8 mouse cellular contexts compared by ENCODE assay signal in genomic region chr14:120278290-120279244, GRCm38 (mm10). TPM values are rescaled to one million over a fixed set of nuclear protein-coding genes. Genes with fewer than 3 reads are reported as not detected.
DNase-seq lines count a peak whose midpoint lies in the region; ATAC-seq and TF ChIP-seq lines count a peak whose summit lies in the region.

No protein-coding gene starts in this region.

- H3K79me2 ChIP-seq in CH12.LX (replicated peaks; ENCODE audit: control insufficient read depth, extremely low read depth, insufficient read depth, poor library complexity, severe bottlenecking) = peaks cover 59% of the 10 kb centered on the region

- no peaks in the 10 kb centered on the region for H3K9me3 ChIP-seq in CH12.LX (replicated peaks; ENCODE audit: low read length)
- H3K9me3 ChIP-seq in heart, embryonic 16.5 days (replicated peaks; ENCODE audit: control insufficient read depth, low read length) = no peaks in the 10 kb centered on the region
- H3K9me3 ChIP-seq in stomach, postnatal 0 days (ENCODE audit: control insufficient read depth, low read length) = no peaks in the 10 kb centered on the region

- TF ChIP-seq CTCF in CH12.LX (conservative IDR thresholded peaks at IDR 0.05 in 1 of 2, IDR thresholded peaks at IDR 0.05 in 1 of 2; ENCODE audit: low read depth in 2 of 2, low read length in 2 of 2) = peak in 1 of 2 experiments; percentile 40; a peak in 1 of 4 replicates
- no peak; the same call in 1 of the 2 replicates for TF ChIP-seq CTCF in stomach, postnatal 0 days (IDR thresholded peaks at IDR 0.05; ENCODE audit: low read depth)

- H3K27ac ChIP-seq in CH12.LX (ENCODE audit: insufficient read depth, low read depth) = peak overlapping the region; percentile 48
- H3K27ac ChIP-seq in heart, embryonic 16.5 days (ENCODE audit: low read length) = peak overlapping the region; percentile 98
- H3K27ac ChIP-seq in stomach, postnatal 0 days (replicated peaks) = peak overlapping the region; percentile 94

- TF ChIP-seq RAD21 in CH12.LX (IDR thresholded peaks at IDR 0.05; ENCODE audit: low read depth, low read length) = peak; percentile 19

- TF ChIP-seq EP300 in CH12.LX (IDR thresholded peaks at IDR 0.05; ENCODE audit: low read length) = no peak
- TF ChIP-seq EP300 in stomach, postnatal 0 days (optimal IDR thresholded peaks at IDR 0.05) = no peak

- no peaks in the 10 kb centered on the region for H3K27me3 ChIP-seq in CH12.LX (replicated peaks)
- no peaks in the 10 kb centered on the region for H3K27me3 ChIP-seq in heart, embryonic 16.5 days (ENCODE audit: control insufficient read depth, insufficient read depth, low read length)
- no peaks in the 10 kb centered on the region for H3K27me3 ChIP-seq in stomach, postnatal 0 days (ENCODE audit: control insufficient read depth, insufficient read depth, low read length)

- in situ Hi-C loops in CH12.LX (cut with MboI; ENCODE audit: low pct_ligation_motif_present, low pct_unique_long_range_greater_than_20kb, low sequenced_read_pairs) = loop anchor here (10.0 to 25.0 kb wide), 2 partner anchors 116 to 1591 kb away; no protein-coding TSS in a partner anchor

- peak; percentile 40 for DNase-seq in gastrocnemius, postnatal 14 days
- DNase-seq in gastrocnemius, adult 8-10 months (ENCODE audit: low spot score in 2 of 2) = no peak
- peak; percentile 58 for DNase-seq in CH12.LX (ENCODE audit: extremely low read depth)
- DNase-seq in layer of hippocampus, adult 9-11 months = peak; percentile 76
- DNase-seq in stomach, postnatal 0 days (ENCODE audit: low spot score) = peak; percentile 78

- H3K4me3 ChIP-seq in CH12.LX (replicated peaks in 1 of 3; ENCODE audit: low read depth in 2 of 3, low read length in 2 of 3, poor library complexity in 1 of 3) = peak overlapping the region; percentile 5 to 78 (median 67)
- peak overlapping the region; percentile 85 for H3K4me3 ChIP-seq in heart, embryonic 16.5 days (ENCODE audit: low read length)
- peak overlapping the region; percentile 70 for H3K4me3 ChIP-seq in stomach, postnatal 0 days (ENCODE audit: low read depth, low read length)

- H3K36me3 ChIP-seq in CH12.LX (replicated peaks in 1 of 2; ENCODE audit: control insufficient read depth in 1 of 2, insufficient read depth in 1 of 2, low read length in 1 of 2) = peaks cover 0 to 12% of the 10 kb centered on the region in 2 experiments
- no peaks in the 10 kb centered on the region for H3K36me3 ChIP-seq in heart, embryonic 16.5 days (ENCODE audit: control insufficient read depth, insufficient read depth)
- H3K36me3 ChIP-seq in stomach, postnatal 0 days (ENCODE audit: control insufficient read depth, insufficient read depth, low read length) = no peaks in the 10 kb centered on the region

- H3K4me1 ChIP-seq in CH12.LX (ENCODE audit: control insufficient read depth in 1 of 2, insufficient read depth in 2 of 2) = peaks cover 6 to 60% of the 10 kb centered on the region in 2 experiments
- H3K4me1 ChIP-seq in heart, embryonic 16.5 days (ENCODE audit: control insufficient read depth, insufficient read depth, low read length) = peaks cover 52% of the 10 kb centered on the region
- H3K4me1 ChIP-seq in stomach, postnatal 0 days (replicated peaks; ENCODE audit: control insufficient read depth, insufficient read depth) = peaks cover 3% of the 10 kb centered on the region; the same call in 1 of the 2 replicates

- 8% methylated on average over 21 of the region's 21 CpGs for WGBS in heart, embryonic 16.5 days
- 10% methylated on average over 21 of the region's 21 CpGs for WGBS in stomach, postnatal 0 days

- peak overlapping the region; percentile 75 for H3K9ac ChIP-seq in CH12.LX (ENCODE audit: insufficient read depth, low read depth)
- peak overlapping the region; percentile 87 for H3K9ac ChIP-seq in heart, embryonic 16.5 days (ENCODE audit: low read length)
- peak overlapping the region; percentile 68 for H3K9ac ChIP-seq in stomach, postnatal 0 days (ENCODE audit: low read length)

- intact Hi-C loops in gastrocnemius, postnatal 14 days (cut with DNase I; ENCODE audit: low total_unique reads) = no loop called here

- ATAC-seq in common myeloid progenitor, adult 5-6 weeks (replicated peaks; ENCODE audit: low read depth, poor library complexity, severe bottlenecking) = peak; percentile 21
- ATAC-seq in heart, embryonic 16.5 days (replicated peaks; ENCODE audit: extremely low read depth, insufficient read depth, low FRiP score) = no peak
- ATAC-seq in megakaryocyte, adult 5-6 weeks (ENCODE audit: poor library complexity, severe bottlenecking) = peak; percentile 22
- peak; percentile 83 for ATAC-seq in stomach, postnatal 0 days (ENCODE audit: low FRiP score, low TSS enrichment)

- no peak for TF ChIP-seq POLR2A in CH12.LX (IDR thresholded peaks at IDR 0.05; ENCODE audit: low read depth, low read length)

- dilution Hi-C loops in CH12.LX (cut with MboI; ENCODE audit: extremely low pct_ligation_motif_present, extremely low pct_unique_long_range_greater_than_20kb, low sequenced_read_pairs) = no loop called here

- peak overlapping the region; percentile 93 for H3K4me2 ChIP-seq in CH12.LX (ENCODE audit: insufficient read depth, low read depth, poor library complexity, severe bottlenecking)
- H3K4me2 ChIP-seq in heart, embryonic 16.5 days (ENCODE audit: low read depth, low read length) = peak overlapping the region; percentile 97
- H3K4me2 ChIP-seq in stomach, postnatal 0 days (replicated peaks; ENCODE audit: low read depth) = peak overlapping the region; percentile 77

TF ChIP-seq in CH12.LX, 34 proteins besides CTCF, POLR2A, EP300 and RAD21:
- TF ChIP-seq POLR2AphosphoS2 (IDR thresholded peaks at IDR 0.05; ENCODE audit: low read depth, low read length) (no peak), TBP (conservative IDR thresholded peaks at IDR 0.05; ENCODE audit: low read depth, low read length) (0 out of 2 replicates have a peak, but pooled peaks have one; percentile 11), ETS1 (conservative IDR thresholded peaks at IDR 0.05; ENCODE audit: low read depth, low read length) (peak; percentile 60; the same call in 1 of the 2 replicates), MXI1 (IDR thresholded peaks at IDR 0.05; ENCODE audit: low read depth, low read length) (peak; percentile 53; the same call in 1 of the 2 replicates), SMC3 (IDR thresholded peaks at IDR 0.05; ENCODE audit: low read depth, low read length) (0 out of 2 replicates have a peak, but pooled peaks have one; percentile 25), SIN3A (IDR thresholded peaks at IDR 0.05; ENCODE audit: low read length) (peak; percentile 34; the same call in 1 of the 2 replicates), MAX (IDR thresholded peaks at IDR 0.05; ENCODE audit: low read length) (0 out of 2 replicates have a peak, but pooled peaks have one; percentile 29), MAFK (IDR thresholded peaks at IDR 0.05; ENCODE audit: insufficient replicate concordance, low read length) (no peak), NRF1 (IDR thresholded peaks at IDR 0.05; ENCODE audit: low read depth, low read length) (no peak), NELFE (IDR thresholded peaks at IDR 0.05; ENCODE audit: low read depth, low read length) (no peak), JUND (conservative IDR thresholded peaks at IDR 0.05; ENCODE audit: low read depth, low read length) (no peak), UBTF (IDR thresholded peaks at IDR 0.05; ENCODE audit: low read depth, low read length) (0 out of 2 replicates have a peak, but pooled peaks have one; percentile 25), ZNF384 (IDR thresholded peaks at IDR 0.05; ENCODE audit: low read depth, low read length) (peak; percentile 39; the same call in 1 of the 2 replicates), HCFC1 (IDR thresholded peaks at IDR 0.05; ENCODE audit: low read depth, low read length) (no peak), E2F4 (IDR thresholded peaks at IDR 0.05; ENCODE audit: insufficient replicate concordance, low read depth, low read length) (no peak), USF1 (IDR thresholded peaks at IDR 0.05; ENCODE audit: low read depth, low read length) (no peak), BHLHE40 (IDR thresholded peaks at IDR 0.05; ENCODE audit: low read depth, low read length) (peak; percentile 92), IRF4 (IDR thresholded peaks at IDR 0.05; ENCODE audit: low read depth, low read length) (peak; percentile 52; the same call in 1 of the 2 replicates)

RNA-seq across cellular contexts. Expression of gene Mbnl2, which starts 3.1 kb away (rescaled TPM):
- 100 to 1,000 TPM; 232 to 277 TPM for total RNA-seq in gastrocnemius, postnatal 14 days (2021)
- 100 to 1,000 TPM; 229 to 309 (median 276) TPM for total RNA-seq in gastrocnemius, adult 8-10 months (2022)
- total RNA-seq in CH12.LX (2012; rRNA removed) (19.6 and 23.9 TPM in 2 replicates), CH12.LX (2014; rRNA removed) (23.7 and 23.8 TPM in 2 replicates)
- 21.8 and 28.9 TPM in 2 replicates for polyA plus RNA-seq in CH12.LX (2012; ENCODE audit: insufficient read length, low read depth)
- total RNA-seq in common myeloid progenitor, adult 5-6 weeks (2017) = 62.3 and 68.1 TPM in 2 replicates
- polyA plus RNA-seq in heart, embryonic 16.5 days (2015; fragmentation: Nextera tagmentation; extraction: Ambion mirVana) = 129 and 142 TPM in 2 replicates
- 113 and 132 TPM in 2 replicates for total RNA-seq in megakaryocyte, adult 5-6 weeks (2015)
- 94.7 and 111 TPM in 2 replicates for total RNA-seq in megakaryocyte, adult 5-6 weeks (2017)
- polyA plus RNA-seq in stomach, postnatal 0 days (2015; fragmentation: Nextera tagmentation; extraction: Ambion mirVana) = 101 and 104 TPM in 2 replicates

Comparison
In these comparisons a context has a peak if more than half of its experiments do, and no peak if none do; other contexts are left out.
1. DNase-seq: peak in gastrocnemius, postnatal 14 days (single experiment), CH12.LX (single experiment), layer of hippocampus, adult 9-11 months (single experiment) and stomach, postnatal 0 days (single experiment); none in gastrocnemius, adult 8-10 months (0 of 2).
2. H3K27ac ChIP-seq: peak in every context shown above with its lines; median percentile 98 in heart, embryonic 16.5 days; 94 in stomach, postnatal 0 days; 48 in CH12.LX.
3. Peak in every context shown above with its lines, with median percentiles within 50 percentile points of each other: H3K4me2 ChIP-seq, H3K4me3 ChIP-seq and H3K9ac ChIP-seq.